Mouse (Mus musculus) liver, embryonic 14.5 days (tissue): Measurements from ENCODE around the gene Gtpbp2. TPM values are rescaled to one million over a fixed set of nuclear protein-coding genes. Genes with fewer than 3 reads are reported as not detected.

ENCODE experiments used
- ATAC-seq: fragments of 200-750 bp; cut with Nextera tagmentation; 2 replicates; pipeline ENCODE4 v1.8.0; 2017; ENCODE audit warnings: moderate number of reproducible peaks, mild to moderate bottlenecking, moderate library complexity; ENCODE audit not compliant: insufficient read depth
- DNase-seq, 3 experiments: peaks; one replicate each; pipeline ENCODE4 v3.0.0-alpha.2; 2012 to 2013; ENCODE audit warnings: low read depth in 3 of 3, low spot score in 3 of 3
- H3K27ac ChIP-seq: fragments of 300-500 bp; sonication (generic); 2 replicates; pipeline ENCODE4 v1.5.1; 2014; ENCODE audit warnings: moderate library complexity, mild to moderate bottlenecking, control low read depth, inconsistent platforms
- H3K27me3 ChIP-seq: fragments of 300-500 bp; sonication (generic); 2 replicates; pipeline ENCODE4 v1.6.1; 2014; ENCODE audit warnings: mild to moderate bottlenecking, low read length, moderate library complexity; ENCODE audit not compliant: control insufficient read depth, insufficient read depth
- H3K36me3 ChIP-seq: fragments of 300-500 bp; sonication (generic); replicated peaks from 2 replicates; pipeline ENCODE4 v1.6.1; 2014; ENCODE audit warnings: low read depth; ENCODE audit not compliant: control insufficient read depth, insufficient read depth
- H3K4me1 ChIP-seq, 2 experiments: fragments of 200-500 bp in 1 of 2; fragments of 300-500 bp in 1 of 2; sonication (generic) in 1 of 2; replicated peaks; 2 replicates each; pipeline ENCODE4 v1.6.1; 2012 to 2014; ENCODE audit warnings: antibody characterized with exemption in 1 of 2, inconsistent platforms in 1 of 2, low read length in 1 of 2; ENCODE audit not compliant: control insufficient read depth in 2 of 2, insufficient read depth in 2 of 2
- H3K4me2 ChIP-seq: fragments of 300-500 bp; sonication (generic); 2 replicates; pipeline ENCODE4 v1.6.1; 2014; ENCODE audit warnings: low read depth, mild to moderate bottlenecking, control low read depth, moderate library complexity
- H3K4me3 ChIP-seq, 2 experiments: fragments of 200-500 bp in 1 of 2; fragments of 300-500 bp in 1 of 2; sonication (generic) in 1 of 2; 2 replicates each; pipeline ENCODE4 v1.5.1; 2012 to 2014; ENCODE audit warnings: low read depth in 2 of 2, low read length in 2 of 2, mild to moderate bottlenecking in 2 of 2, control low read depth in 1 of 2, inconsistent platforms in 1 of 2, moderate library complexity in 1 of 2; ENCODE audit not compliant: insufficient read depth in 1 of 2
- H3K9ac ChIP-seq: fragments of 300-500 bp; sonication (generic); replicated peaks from 2 replicates; pipeline ENCODE4 v1.6.1; 2014; ENCODE audit warnings: mild to moderate bottlenecking, control low read depth, moderate library complexity
- H3K9me3 ChIP-seq: fragments of 300-500 bp; sonication (generic); 2 replicates; pipeline ENCODE4 v1.6.1; 2016; ENCODE audit warnings: low read length, mixed read lengths; ENCODE audit not compliant: control insufficient read depth
- CTCF ChIP-seq: IDR thresholded peaks from 2 replicates; pipeline ENCODE4 v1.5.1; 2016; ENCODE audit warnings: antibody characterized with exemption, low read depth, control low read depth
- EP300 ChIP-seq: IDR thresholded peaks from 2 replicates; pipeline ENCODE4 v1.6.1; 2016; ENCODE audit warnings: antibody characterized with exemption, low read depth
- WGBS: fragments of 180-500 bp; shearing (Covaris S2); extraction: QIAGEN DNeasy Blood & Tissue Kit; methylation state at CpG from one replicate; pipeline ENCODE4 v1.1.7; 2014; ENCODE audit not compliant: insufficient replicate concordance; 5-methylcytosine and 5-hydroxymethylcytosine counted together
- polyA plus RNA-seq, 2 experiments: library from polyadenylated mRNA; depleted of rRNA in 1 of 2; stranded (reverse) in 1 of 2; unstranded in 1 of 2; fragments of >200 nt; fragmentation: Nextera tagmentation in 1 of 2; extraction: Ambion mirVana in 1 of 2; gene quantifications; 2 replicates each; pipeline versions ENCODE4 v1.2.1 to v1.2.3; 2012 to 2014

Gtpbp2 gene
- polyA plus RNA-seq, 2 experiments: 18.2 to 98.3 TPM

DNA sequence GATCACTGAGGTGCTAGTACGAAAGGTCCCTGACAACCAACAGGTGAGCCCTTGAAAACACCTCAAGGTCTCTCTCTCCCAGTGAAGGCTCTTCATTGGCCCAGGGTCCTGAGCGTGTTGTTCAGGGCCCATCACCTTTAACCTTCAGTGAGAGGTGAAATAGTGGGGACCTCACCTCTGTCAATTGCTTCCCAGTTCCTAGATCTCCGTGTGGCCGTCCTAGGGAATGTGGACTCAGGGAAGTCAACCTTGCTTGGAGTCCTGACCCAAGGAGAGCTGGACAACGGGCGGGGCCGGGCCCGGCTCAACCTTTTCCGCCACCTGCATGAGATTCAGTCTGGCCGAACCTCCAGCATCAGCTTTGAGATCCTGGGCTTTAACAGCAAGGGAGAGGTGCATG lies 4.0 kb downstream of the Gtpbp2 start:
- ATAC-seq: no peak
- TF ChIP-seq EP300 (no peak), CTCF (no peak)
- Histone ChIP-seq H3K27ac (no peak overlapping the region), H3K4me3 (no peak overlapping the region), H3K9ac (no peak overlapping the region), H3K4me1 (peaks cover 18 to 24% of the 10 kb centered on the region in 2 experiments), H3K4me2 (no peak overlapping the region), H3K36me3 (peaks cover 80% of the 10 kb centered on the region), H3K27me3 (no peaks in the 10 kb centered on the region), H3K9me3 (no peaks in the 10 kb centered on the region)
- DNase-seq: no peak
- 93% methylated on average over 10 of the region's 10 CpGs for whole genome bisulfite sequencing

DNA sequence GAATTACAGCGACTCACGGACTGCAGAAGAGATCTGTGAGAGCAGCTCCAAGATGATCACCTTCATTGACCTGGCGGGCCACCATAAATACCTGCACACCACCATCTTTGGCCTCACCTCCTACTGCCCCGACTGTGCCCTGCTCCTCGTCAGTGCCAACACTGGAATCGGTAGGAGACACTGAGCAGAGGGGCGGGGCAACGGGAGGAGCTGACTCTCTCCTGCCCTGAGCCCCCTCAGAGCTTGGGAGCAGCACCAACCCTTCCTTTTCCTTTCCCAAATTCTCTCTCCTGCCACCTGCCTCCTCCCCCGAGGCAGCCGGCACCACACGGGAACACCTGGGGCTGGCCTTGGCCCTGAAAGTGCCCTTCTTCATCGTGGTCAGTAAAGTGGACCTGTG lies 4.6 kb downstream of the Gtpbp2 start:
- H3K36me3 ChIP-seq: peaks cover 87% of the 10 kb centered on the region
- WGBS: 90% methylated on average over 12 of the region's 12 CpGs

DNA sequence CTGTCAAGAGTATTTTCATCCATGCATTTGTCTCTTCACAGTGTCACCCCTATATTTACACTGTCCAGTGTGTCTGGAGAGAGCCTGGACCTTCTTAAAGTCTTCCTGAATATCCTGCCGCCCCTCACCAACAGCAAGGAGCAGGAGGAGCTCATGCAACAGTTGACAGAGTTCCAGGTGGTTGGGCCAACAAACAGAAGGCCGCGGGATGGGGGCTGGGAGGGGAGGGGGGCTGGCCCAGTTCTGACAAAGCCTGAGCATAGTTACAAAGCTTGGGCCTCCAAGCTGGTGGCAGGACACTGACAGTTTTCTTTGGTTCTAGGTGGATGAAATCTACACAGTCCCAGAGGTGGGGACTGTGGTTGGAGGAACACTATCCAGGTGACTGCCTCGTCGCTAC lies 5.4 kb downstream of the Gtpbp2 start:
- Histone ChIP-seq H3K4me3 (no peak overlapping the region), H3K9me3 (no peaks in the 10 kb centered on the region), H3K27me3 (no peaks in the 10 kb centered on the region), H3K36me3 (peaks cover 95% of the 10 kb centered on the region), H3K4me1 (peaks cover 18 to 24% of the 10 kb centered on the region in 2 experiments), H3K9ac (no peak overlapping the region), H3K27ac (no peak overlapping the region), H3K4me2 (no peak overlapping the region)
- ATAC-seq: no peak
- WGBS: 80% methylated on average over 5 of the region's 5 CpGs
- no peak for DNase-seq
- no peak for TF ChIP-seq EP300
- TF ChIP-seq CTCF: no peak

More for the DNA sequence above, 4.6 kb downstream of the Gtpbp2 start:
- no peak overlapping the region for H3K4me2 ChIP-seq
- no peak for ATAC-seq
- H3K4me3 ChIP-seq: no peak overlapping the region
- H3K27ac ChIP-seq: no peak overlapping the region
- no peak overlapping the region for H3K9ac ChIP-seq
- H3K27me3 ChIP-seq: no peaks in the 10 kb centered on the region
- no peak for TF ChIP-seq CTCF
- no peak for TF ChIP-seq EP300
- H3K4me1 ChIP-seq: peaks cover 18 to 24% of the 10 kb centered on the region in 2 experiments
- H3K9me3 ChIP-seq: no peaks in the 10 kb centered on the region
- DNase-seq: no peak

DNA sequence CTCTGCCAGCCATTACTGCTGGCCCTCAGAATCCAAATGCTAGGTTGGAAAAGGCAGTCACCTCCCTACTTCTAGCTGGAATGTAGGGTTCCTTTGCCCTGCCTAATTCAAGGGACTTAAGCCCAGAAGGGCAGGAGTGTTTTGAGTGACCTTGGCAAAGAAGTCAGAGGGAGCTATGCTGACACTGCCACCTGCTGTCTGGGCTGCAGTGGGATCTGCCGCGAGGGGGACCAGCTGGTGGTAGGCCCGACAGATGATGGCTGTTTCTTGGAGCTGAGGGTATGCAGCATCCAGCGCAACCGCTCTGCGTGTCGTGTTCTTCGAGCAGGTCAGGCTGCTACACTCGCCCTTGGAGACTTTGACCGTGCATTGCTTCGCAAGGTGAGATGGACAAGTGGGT lies 6.2 kb downstream of the Gtpbp2 start:
- no peak overlapping the region for H3K27ac ChIP-seq
- H3K9ac ChIP-seq: no peak overlapping the region
- ATAC-seq (no peak), DNase-seq (no peak)
- H3K9me3 ChIP-seq: no peaks in the 10 kb centered on the region
- no peak overlapping the region for H3K4me2 ChIP-seq
- TF ChIP-seq CTCF (peak; percentile 78), EP300 (no peak)
- WGBS: 81% methylated on average over 11 of the region's 11 CpGs
- H3K27me3 ChIP-seq: no peaks in the 10 kb centered on the region
- peaks cover 13 to 17% of the 10 kb centered on the region in 2 experiments for H3K4me1 ChIP-seq
- H3K4me3 ChIP-seq: no peak overlapping the region
- peaks cover 96% of the 10 kb centered on the region for H3K36me3 ChIP-seq

DNA sequence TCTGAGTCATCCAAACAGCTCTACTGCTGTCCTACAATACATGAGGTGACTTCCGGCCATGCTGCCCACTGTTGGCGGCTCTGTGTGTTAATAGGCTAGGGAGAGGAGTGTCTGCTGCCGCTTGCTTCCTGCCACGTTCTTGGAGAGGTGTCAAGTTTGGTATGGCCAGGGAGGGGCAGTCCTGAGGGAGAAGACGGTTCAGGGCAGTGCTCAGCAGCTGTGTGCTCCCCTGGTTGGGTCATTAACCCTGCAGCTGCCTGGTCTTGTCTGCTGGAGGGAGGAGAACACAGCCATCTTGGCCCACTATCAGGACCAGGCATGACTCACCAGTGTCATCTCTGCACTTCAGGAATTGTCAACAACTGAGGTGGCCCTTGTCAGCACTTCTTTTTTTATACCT lies 7.5 kb downstream of the Gtpbp2 start:
- H3K4me3 ChIP-seq: no peak overlapping the region
- H3K4me1 ChIP-seq: 0 out of 4 replicates have a peak, but pooled peaks cover 0 to 4% of the 10 kb centered on the region in 2 experiments
- H3K27me3 ChIP-seq: no peaks in the 10 kb centered on the region
- H3K36me3 ChIP-seq: peaks cover 96% of the 10 kb centered on the region
- 56% methylated on average over 5 of the region's 5 CpGs for WGBS
- TF ChIP-seq CTCF: peak; percentile 9; the same call in 1 of the 2 replicates
- no peak for TF ChIP-seq EP300
- no peaks in the 10 kb centered on the region for H3K9me3 ChIP-seq
- no peak overlapping the region for H3K27ac ChIP-seq
- H3K9ac ChIP-seq: no peak overlapping the region
- peak; percentile 60; the same call in 1 of the 2 replicates for ATAC-seq
- no peak for DNase-seq
- H3K4me2 ChIP-seq: no peak overlapping the region
